Mouse (Mus musculus) Muller cell, postnatal 12 days (primary cell): ENCODE results near the gene Calm1.
"Not testable (repeated sequence)": the region's sequence is repeated elsewhere in the genome, so short reads cannot be mapped to it uniquely, and the experiment has no call there.

ENCODE experiments used
- DNase-seq: peaks from one replicate; pipeline ENCODE4 v3.0.0-alpha.2; 2015; ENCODE audit errors: inconsistent ontology term

The Calm1 gene

GRCm38 (mm10) chr12:100194181-100194580 is 5.1 kb upstream of the Calm1 start:
- no peak for DNase-seq

- DNase-seq: peak; percentile 53
These were observed 2.4 kb upstream of the Calm1 start for GRCm38 (mm10) chr12:100196786-100197185.

GRCm38 (mm10) chr12:100199891-100200644 is 833 bp downstream of the Calm1 start:
- DNase-seq: peak; percentile 77

GRCm38 (mm10) chr12:100200645-100201362 is 1.6 kb downstream of the Calm1 start:
- DNase-seq: peak; percentile 10

GRCm38 (mm10) chr12:100201363-100201711 is 2.1 kb downstream of the Calm1 start:
- DNase-seq: no peak

GRCm38 (mm10) chr12:100201838-100202237 is 2.6 kb downstream of the Calm1 start:
- DNase-seq: peak; percentile 94

GRCm38 (mm10) chr12:100203759-100204158 is 4.5 kb downstream of the Calm1 start:
- no peak for DNase-seq

- DNase-seq: no peak
These were observed 5.9 kb downstream of the Calm1 start for GRCm38 (mm10) chr12:100205156-100205555.

GRCm38 (mm10) chr12:100206521-100206920 is 7.3 kb downstream of the Calm1 start:
- DNase-seq: no peak

- DNase-seq: no peak
These were observed 7.7 kb downstream of the Calm1 start for GRCm38 (mm10) chr12:100206926-100207325.

GRCm38 (mm10) chr12:100209701-100210478 is 10.7 kb downstream of the Calm1 start:
- DNase-seq: no peak

- peak; percentile 85 for DNase-seq
These were observed 11.7 kb downstream of the Calm1 start for GRCm38 (mm10) chr12:100210973-100211372.

- no peak for DNase-seq
These were observed 12.4 kb downstream of the Calm1 start for GRCm38 (mm10) chr12:100211453-100212185.

- DNase-seq: no peak
These were observed 13.2 kb downstream of the Calm1 start for GRCm38 (mm10) chr12:100212397-100212796.

GRCm38 (mm10) chr12:100213162-100213561 is 13.9 kb downstream of the Calm1 start:
- DNase-seq: no peak

- DNase-seq: no peak
These were observed 14.9 kb downstream of the Calm1 start for GRCm38 (mm10) chr12:100214156-100214555.

- no peak for DNase-seq
These were observed 15.5 kb downstream of the Calm1 start for GRCm38 (mm10) chr12:100214738-100215137.

- DNase-seq: not testable (repeated sequence)
These were observed 17.9 kb downstream of the Calm1 start for GRCm38 (mm10) chr12:100217087-100217486.

- no peak for DNase-seq
These were observed 20.8 kb downstream of the Calm1 start for GRCm38 (mm10) chr12:100220012-100220411.

- DNase-seq: no peak
These were observed 22.5 kb downstream of the Calm1 start for GRCm38 (mm10) chr12:100221608-100222321.
